Mouse (Mus musculus) lung, adult 2 months (tissue): ENCODE data around the gene Spef2.

Experiments used
- CTCF ChIP-seq: fragments of 200-500 bp; IDR thresholded peaks from 2 replicates; pipeline ENCODE4 v1.5.1; 2011; ENCODE audit warnings: mild to moderate bottlenecking, low read length, control low read depth; ENCODE audit not compliant: insufficient read depth
- POLR2A ChIP-seq: fragments of 200-500 bp; IDR thresholded peaks from 2 replicates; pipeline ENCODE4 v1.6.1; 2011; ENCODE audit warnings: low read depth, mild to moderate bottlenecking, control low read depth, low read length, borderline replicate concordance; ENCODE audit errors: extremely low read depth

DNA sequence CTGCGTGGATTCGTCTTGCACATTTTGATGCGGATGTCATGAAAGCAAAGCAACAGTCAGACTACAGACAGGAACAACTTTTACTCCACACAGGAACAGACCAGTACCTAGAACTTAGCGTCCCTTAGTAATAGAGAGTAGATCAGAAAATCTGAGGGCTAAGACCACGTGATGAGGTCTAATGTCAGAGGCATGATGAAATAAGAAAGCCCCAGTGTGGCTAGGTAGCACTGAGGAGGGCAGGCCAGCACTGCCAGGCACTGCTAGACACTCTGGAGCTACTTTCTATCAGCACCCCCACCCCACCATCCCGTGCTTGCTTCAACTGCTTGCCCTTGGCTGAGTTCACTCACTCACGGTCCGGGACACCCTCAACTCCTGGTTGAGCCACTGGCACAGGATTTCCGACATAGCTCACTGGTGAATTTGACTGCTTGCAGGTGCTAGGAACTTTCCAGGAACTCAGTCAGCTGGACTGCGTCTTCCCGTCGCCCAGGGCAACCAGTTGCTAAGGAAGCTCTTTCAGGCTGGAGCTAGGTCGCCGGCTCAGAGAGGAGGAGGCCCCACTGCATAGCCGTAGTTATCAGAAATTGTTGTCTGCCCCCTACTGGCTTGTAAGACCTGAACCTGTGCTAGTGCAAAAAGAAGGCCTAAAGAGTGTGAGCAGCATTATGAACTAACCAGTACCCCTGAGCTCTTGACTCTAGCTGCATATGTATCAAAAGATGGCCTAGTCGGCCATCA lies at the start of gene Spef2:
- TF ChIP-seq POLR2A (no peak), CTCF (no peak)
